Mouse (Mus musculus) G1E-ER4 (cell line): ENCODE data around the gene Ctse. TPM values are rescaled to one million over a fixed set of nuclear protein-coding genes. Genes with fewer than 3 reads are reported as not detected.

ENCODE experiments used
- GATA1 ChIP-seq: IDR thresholded peaks from one replicate; pipeline ENCODE4 v1.8.0; 2012; ENCODE audit warnings: low read length, inconsistent platforms
- polyA plus RNA-seq: library from polyadenylated mRNA; stranded (reverse); fragments of >175 nt; gene quantifications from 2 replicates; pipeline ENCODE4 v1.2.3, GENCODE M21; 2012

Ctse gene
- polyA plus RNA-seq, 1 experiment: 188 TPM

DNA sequence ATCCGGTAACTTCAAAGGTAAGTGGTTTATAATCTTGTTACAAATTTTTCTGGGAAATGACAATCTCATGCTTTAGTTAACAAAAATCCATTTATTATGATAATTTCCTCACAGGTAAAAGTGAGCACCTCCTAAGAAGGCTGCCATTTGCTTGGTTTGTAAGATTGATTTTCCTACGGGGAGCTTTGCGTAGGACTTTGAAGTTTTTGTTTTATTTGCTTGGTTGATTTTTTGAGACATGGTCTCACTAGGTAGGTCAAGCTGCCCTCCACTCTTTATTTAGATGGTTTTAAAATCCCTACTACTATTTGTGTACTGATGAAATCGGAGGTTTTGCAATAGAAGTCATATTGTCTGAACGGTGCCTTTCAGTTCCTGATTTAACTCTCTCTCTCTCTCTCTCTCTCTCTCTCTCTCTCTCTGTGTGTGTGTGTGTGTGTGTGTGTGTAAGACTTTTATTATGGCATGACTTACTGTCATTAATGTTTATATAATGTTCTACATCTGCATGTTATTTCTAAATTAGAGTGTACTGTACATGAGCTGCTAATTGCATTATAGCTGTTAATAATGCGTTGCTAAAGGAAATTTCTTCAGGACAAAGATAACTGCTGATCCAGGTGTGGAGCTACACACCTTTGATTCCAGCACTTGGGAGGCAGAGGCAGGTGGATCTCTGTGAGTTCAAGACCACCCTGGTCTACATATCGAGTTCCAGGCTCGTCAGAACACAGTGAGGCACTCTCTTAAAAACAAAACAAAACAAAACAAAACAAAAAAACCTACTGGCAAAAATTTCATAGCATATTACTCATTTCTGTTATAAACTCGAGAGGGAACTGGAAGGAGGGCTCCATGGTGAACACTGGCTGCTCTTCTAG is 675 bp downstream of the Ctse start:
- TF ChIP-seq GATA1: no peak

DNA sequence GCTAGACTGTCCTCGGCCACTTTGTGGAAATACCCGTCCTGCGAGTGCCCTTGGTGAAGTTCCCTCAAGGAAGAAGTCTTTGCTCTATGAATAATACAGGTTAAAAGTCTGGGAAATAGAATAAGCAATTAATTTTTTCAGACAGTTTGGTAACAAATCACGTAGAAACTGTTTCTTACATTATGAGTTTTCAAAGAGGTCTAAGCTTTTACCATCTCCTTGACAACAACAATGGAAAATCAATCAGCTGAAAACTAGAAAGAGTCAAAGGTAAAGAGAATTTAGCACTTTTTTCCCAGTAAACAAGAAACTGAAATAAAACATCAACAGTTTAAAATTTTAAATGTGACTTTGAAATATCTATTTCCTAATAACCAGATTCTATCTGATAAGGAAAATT is 2.0 kb downstream of the Ctse start:
- no peak for TF ChIP-seq GATA1

DNA sequence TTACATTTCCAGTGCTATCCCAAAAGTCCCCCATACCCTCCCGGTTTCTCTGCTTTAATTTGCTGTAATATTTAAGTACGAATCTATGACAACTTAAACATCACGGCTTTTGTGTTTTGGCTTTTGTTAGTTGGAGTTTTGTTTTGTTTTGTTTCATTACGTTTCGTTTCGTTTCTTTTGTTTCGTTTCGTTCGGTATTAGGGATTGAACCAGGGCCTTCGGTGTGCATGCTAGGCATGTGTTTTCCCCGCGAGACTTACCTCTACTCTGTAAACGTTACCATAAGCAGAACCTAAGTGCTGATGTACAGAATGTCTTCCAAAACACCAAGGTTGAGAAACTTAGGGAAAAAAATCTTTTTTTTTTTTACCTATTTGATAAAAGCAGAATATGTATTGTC is 3.5 kb downstream of the Ctse start:
- no peak for TF ChIP-seq GATA1

DNA sequence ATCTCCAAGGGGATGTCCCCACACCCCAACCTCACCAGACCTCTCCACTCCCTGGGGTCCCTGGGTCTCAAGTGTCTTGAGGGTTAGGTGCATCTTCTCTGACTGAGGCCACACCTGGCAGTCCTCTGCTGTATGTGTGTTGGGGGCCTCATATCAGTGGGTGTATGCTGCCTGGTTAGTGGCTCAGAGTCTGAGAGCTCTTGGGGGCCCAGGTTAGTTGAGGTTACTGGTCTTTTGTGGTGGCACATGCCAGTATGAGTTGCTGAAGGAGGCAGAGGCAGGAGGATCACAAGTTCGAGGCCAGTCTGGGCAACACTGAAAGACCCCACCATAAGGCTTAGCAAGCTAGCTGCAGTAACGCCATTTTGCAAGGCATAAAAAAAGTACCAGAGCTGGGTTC is 4.1 kb downstream of the Ctse start:
- no peak for TF ChIP-seq GATA1

DNA sequence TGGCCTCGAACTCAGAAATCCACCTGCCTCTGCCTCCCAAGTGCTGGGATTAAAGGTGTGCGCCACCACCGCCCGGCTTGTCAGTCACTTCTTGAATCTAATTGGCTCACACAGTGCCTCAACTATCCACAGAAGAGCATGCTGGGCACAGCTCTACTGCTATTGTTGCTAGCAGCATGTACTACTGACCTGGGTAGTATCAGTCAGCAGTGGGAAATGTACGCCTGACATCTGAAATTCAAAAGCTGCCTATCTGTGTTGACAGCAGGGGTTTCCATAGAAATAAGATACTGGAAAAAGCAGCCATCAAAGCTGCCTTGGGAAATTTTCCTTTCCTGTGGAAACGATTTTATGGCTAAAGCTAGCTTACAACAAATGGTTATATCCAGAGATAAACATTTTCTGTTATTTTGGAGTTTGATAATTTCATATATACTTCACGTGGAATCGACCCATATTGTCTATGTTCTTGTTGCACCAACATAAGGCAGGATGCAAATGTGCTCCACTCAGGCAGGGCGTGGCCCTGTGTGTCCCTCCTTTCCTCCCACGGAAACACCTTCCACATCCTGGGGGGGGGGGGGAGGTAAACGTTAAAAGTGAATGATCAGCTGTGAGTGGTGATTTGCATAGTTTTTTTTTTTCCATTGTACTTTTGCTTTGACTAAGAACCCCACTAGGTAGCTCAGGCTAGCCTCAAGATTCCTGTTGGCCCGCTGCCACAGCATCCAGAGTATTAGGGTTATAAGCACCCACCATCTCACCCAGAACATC is 14.8 kb downstream of the Ctse start:
- TF ChIP-seq GATA1: no peak

DNA sequence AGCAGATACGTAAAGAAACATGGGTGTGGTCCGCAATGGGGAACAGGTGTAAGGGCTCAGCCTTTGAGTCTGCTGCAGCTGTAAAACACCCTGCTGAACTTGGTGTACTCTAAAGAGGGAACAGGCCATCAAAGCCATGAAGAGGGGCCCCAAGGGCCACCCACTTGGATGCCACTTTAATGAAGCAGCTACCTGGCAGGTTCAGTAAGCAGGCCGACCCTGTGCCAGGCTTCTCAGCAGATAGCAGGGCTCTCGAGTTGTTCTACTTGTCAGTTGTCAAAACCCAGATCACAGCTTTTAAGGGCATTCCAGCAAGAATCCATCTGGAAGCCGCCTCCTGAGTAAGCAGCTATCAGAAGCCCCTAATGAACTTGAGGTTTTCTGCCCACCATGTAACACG is 17.5 kb downstream of the Ctse start:
- TF ChIP-seq GATA1: no peak

DNA sequence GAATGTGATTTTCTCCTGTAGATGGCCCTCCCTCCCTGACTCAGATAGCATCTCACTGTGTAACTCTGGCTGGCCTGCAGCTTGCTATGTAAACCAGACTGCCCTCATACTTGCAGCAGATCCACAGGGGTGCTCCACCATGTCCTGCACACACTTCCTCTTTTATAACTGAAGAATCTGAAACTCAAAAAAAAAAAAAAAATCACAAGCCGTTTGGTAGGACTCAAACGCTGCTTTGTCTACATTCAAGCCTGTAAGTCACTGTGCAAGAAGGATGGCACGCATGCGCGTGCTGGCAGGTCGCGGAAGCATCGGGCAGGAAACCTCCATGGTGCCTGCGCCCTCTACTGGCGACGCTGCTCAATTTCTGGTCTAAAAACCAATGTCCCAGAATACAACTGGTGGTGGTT is 19.8 kb downstream of the Ctse start:
- peak; percentile 44 for TF ChIP-seq GATA1

DNA sequence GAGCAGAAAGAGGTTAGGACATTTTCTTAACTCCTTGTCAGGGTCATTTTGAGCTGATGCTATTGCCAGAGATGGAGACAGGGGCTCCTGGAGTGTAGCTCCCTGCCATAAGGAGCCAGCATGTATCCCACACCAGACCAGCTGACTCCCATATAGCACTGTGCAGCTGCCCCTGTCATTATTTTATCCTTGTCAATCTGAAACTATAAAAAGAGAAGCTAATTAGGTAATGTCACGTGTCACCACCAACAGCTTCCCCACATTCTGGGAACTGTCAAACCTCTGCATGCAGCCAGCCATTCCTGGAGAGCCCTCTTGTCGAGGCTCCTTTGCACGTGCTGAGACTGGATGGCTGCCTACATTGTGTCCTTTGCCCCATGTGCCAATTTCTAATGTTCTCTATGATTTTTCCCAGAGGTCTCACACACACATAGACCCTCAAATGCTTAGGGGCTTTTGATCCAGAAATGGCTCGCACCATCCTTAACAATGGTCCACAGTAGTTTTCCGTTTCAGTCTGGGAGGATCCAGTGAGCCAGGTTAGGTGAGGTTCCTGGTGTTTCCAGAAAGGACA is 21.5 kb downstream of the Ctse start:
- TF ChIP-seq GATA1: no peak

DNA sequence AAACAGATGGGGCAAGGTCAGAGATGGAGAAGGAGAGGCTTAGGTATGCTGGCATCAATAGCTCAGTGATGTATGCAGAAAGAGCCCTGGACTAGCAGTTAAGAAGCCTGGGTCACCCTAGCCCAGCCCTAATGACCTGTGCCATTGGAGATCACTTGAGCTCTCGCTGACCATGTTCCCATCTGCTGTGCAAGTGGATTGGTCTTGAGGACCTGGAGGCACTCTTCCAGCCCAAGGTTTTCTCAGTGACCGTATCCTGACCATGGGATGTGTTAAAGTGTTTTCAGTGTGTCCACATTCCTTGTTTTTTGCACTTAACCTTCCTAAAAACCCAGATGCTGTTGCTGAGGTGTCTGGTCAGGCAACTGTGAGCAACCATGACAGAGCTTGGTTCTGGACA is 22.2 kb downstream of the Ctse start:
- TF ChIP-seq GATA1: no peak

DNA sequence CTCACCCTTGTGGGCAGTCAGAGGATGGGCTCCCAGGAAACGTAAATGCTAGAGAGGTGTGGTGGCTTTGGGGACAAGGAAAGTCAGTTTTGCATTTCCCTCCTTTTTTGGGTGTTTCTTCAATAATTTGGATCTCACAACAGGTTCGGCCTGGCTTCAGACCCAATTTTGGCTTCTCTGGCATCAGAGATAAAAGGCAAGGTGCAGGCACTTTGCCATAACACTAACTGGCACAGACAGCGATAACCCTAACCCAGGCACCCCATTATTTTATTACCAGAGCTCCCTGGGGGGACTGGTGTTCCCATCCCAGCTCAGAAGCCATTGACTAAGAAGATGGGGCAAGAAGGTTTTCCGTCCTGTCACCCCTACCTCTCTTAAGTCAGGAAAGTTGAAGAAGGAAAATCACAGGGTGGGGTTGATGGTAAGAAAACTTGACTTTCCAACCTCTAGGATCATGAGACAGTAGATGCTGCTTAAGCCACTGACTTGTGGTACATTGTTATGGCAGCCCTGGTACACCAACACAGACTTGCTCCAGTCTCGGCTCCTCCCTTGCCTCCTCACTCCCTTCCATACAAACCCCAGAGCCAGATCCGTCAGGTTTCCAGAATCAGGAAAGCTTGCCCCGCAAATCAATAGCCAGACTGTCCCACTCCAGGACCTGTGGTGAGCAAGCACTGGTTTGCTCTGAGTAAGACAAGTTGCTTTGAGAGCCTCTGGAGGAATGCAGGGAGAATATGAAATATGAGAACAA is 22.8 kb downstream of the Ctse start:
- TF ChIP-seq GATA1: no peak

DNA sequence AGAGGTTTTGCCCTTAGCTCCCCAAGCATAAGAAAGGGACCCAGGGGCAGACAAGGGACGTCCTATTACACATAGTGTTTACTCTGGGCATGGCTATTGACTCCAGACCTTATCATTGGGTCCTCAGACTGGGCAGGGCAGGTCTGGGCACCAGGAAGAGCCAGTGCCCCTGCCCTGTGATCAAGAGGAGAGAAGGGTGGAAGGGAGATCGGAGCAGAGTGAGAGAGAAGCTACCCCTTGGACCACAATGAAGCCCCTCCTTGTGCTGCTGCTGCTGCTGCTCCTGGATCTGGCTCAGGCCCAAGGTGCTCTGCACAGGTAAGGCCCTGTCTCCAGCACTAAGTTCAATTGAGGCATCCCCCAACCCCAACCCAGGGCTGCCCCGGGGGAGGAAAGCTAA is 23.6 kb downstream of the Ctse start:
- TF ChIP-seq GATA1: no peak

DNA sequence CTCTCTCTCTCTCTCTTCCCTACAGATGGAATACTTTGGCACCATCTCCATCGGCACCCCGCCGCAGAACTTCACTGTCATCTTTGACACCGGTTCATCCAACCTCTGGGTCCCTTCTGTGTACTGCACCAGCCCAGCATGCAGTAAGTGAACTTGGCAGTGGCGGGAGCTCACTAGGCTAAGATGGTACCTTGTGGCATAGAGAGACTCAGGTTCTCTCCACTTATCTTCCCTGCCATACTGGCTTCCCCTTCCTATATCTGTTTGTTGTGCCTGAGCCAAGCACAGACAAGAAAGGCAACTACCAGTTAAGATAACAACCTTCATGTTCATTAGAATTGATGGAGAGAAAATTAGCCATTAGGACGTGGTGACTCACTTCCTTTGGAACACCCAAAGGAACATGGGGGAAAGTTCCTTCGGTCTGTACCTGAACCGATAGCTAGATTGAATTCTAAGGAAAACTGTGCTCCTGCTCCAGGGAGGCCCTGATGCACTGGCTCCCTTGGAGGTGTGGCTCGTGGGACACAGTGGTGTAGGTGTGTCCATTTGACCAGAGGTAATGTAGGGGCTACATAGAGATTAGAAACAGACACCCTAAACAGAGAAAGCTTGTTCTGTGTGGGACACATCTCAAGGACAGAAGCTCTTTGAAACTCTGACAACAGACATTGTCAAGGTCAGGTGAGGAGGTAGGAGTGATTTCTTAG is 25.3 kb downstream of the Ctse start:
- TF ChIP-seq GATA1: peak; percentile 6

DNA sequence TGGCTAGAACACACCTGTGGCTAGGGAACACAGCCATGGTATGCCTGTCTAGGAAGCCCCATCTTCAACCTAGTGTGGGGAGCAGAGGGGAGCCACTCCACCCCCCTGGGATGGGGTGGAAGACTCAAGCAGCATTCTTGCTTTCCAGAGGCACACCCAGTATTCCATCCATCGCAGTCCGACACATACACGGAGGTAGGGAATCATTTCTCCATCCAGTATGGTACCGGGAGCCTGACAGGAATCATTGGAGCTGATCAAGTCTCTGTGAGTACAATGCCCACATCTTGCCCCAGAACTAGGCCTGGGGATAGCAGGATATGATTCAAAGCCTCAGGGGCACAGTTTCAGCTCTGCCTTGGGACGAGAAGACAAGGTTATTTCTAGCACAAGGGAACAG is 26.0 kb downstream of the Ctse start:
- TF ChIP-seq GATA1: no peak

DNA sequence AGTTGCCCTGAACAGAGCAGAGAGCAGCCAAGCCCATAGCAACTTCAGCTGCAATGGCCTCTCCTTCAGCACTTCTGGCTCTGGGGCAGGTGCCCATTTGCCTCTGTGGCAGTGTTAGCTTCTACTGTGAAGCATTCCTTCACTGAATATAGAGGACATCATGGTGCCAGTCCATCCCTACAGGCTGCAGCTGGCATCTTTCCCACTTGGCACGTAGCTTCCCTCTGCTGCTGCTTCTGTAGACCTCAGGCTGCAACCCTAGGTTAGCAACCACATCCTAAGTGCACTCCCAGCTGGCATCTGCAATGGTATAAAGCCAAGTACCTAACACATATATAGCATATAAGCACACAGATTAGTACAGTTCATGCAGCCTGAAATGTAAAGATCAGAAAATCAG is 27.8 kb downstream of the Ctse start:
- TF ChIP-seq GATA1: no peak

DNA sequence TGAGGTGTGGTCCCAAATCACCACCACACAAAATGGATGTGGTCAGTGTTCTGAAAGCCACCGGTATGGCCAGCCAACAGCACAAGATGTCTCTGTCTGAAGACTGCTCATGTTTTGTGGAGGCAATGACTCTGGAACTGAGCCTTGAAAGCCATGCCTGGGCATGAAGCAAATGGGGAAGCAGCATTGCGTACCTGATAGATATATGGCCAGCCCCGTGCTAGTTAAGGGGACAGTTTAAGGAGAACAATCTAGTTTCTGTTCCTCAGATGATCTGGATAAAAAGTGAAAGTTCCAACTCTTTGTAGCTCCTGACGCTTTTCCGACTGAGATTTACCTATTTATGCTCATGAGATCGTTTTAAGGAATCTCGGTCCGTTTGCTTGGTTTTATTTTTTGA is 33.0 kb downstream of the Ctse start:
- TF ChIP-seq GATA1: no peak

DNA sequence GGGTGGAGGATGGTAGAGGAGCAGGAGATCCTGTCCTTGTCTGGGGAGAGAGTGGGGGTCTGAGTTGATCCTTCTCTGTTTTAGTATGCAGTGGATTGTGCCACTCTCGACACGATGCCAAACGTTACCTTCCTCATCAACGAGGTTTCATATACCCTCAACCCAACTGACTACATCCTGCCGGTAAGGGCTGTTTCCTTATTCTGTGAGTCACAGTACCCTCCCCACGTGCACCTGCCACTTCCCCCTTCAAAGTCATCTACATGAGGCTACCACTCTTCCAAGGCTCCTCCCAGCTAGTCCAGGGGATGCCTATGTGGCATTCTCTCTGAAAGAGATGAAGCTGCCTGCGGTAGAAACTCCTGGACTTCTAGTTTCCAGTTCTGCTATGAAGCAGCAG is 34.3 kb downstream of the Ctse start:
- no peak for TF ChIP-seq GATA1
